Mouse (Mus musculus) ovary, postnatal 14 days (tissue): ENCODE results near the gene Gm36864.
"Not testable (repeated sequence)": the region's sequence is repeated elsewhere in the genome, so short reads cannot be mapped to it uniquely, and the experiment has no call there.

ENCODE experiments used
- DNase-seq: peaks from one replicate; pipeline ENCODE4 v3.0.0; 2022; ENCODE audit warnings: low spot score

Gene Gm36864

DNA sequence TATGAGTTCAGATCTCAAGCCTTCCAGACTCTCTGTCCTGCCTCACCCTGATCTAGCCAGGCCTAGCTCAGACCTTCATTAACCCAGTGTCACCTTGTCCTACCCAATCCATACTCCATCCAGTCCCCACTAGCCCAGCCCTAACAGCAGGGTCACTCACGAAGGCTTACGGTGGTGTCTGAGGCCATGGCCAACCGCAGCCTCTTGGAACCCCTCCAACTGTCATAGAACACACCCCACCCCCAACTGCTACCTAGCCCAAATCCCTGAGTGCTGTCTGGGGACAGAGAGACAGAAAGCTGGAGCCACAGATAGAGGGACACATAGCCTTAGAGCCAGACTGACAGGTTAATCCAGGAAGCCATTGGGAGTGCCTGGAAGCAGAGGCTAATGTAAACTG lies at the start of gene Gm36864:
Gene Gm36864 (plus strand): TSS at position 269 of the 400 bp plus-strand sequence.
- DNase-seq: no peak

- DNase-seq: not testable (repeated sequence)
These were observed 49.5 kb upstream of the Gm36864 start for GRCm38 (mm10) chr7:44186516-44186915.

- not testable (repeated sequence) for DNase-seq
These were observed 48.0 kb upstream of the Gm36864 start, which contains the start of gene Klk1b24 for GRCm38 (mm10) chr7:44187936-44188335. TSS of gene Klk1b24 (plus strand) at chr7:44188236.

DNA sequence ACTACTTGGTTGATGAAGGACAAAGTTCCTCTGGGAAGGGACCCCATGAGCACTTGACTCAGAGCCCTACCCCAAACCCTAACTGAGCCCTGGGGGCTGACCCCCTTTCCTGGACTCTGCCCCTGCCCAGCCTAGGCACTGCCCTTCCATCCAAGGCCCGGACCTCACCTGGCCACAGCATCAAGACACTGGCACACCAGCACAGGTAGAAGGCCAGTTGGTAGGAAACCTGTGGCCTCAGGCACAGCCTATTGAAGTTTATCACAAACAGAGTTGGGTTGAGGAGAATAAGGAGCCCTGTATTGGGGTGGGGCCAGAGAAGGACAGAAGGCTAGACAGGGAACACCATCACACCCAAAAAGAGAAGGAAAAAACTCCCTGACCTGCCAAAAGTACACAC lies 42.5 kb upstream of the Gm36864 start:
- not testable (repeated sequence) for DNase-seq

DNA sequence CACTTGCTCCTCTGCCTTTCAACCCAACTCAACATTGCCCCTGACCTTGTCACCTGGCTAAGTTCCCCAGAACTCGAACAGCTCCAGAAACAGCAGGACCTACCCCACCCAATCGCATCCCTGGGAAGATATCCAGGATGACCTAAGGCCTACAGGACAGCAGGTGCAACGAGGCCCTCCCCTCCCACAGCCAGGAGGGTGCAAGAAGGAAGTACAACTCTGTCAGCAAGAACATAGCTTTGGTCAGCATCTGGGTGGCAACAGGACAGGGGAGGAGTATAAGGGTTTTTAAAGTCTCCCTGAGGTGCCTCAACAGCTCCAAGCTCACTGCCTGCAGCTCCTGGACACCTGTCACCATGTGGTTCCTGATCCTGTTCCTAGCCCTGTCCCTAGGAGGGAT lies 38.1 kb upstream of the Gm36864 start, which contains the start of gene Klk1b3:
Gene Klk1b3 (plus strand): TSS at position 301 of the 400 bp plus-strand sequence.
- no peak for DNase-seq

DNA sequence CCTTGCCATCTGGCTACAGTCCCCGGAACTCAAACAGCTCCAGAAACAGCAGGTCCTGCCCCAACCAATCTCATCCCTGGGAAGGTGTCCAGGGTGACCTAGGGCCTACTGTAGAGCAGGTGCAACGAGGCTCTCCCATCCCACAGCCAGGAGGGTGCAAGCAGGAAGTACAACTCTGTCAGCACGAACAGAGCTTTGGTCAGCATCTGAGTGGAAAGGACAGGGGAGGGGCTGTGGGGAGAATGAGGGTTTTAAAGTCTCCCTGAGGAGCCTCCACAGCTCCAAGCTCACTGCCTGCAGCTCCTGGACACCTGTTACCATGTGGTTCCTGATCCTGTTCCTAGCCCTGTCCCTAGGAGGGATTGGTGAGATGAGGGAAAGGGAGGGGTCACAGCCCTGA lies 28.8 kb upstream of the Gm36864 start, which contains the start of gene Klk1b4:
Gene Klk1b4 (plus strand): TSS at position 301 of the 400 bp plus-strand sequence.
- DNase-seq: not testable (repeated sequence)

DNA sequence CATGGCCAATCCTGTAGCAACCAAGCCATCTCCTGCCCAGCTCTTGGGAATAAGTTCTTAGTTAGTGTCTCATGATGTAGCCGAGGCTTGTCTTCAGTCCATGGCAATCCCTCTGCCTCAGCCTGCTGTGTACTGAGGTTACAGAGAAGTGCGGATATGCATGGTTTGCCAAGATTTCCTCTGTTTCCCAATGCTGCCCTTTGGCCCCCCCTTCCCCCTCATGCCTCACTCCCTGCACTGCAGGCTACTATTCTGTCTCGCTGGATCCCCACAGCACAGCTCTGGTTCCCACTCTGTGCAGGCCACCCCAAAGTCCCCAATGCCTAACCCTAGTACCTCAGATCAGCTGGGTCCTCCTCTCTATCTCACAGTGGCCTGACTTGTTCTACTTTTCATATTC lies 27.7 kb upstream of the Gm36864 start:
- DNase-seq: no peak

GRCm38 (mm10) chr7:44215645-44216044 lies 20.3 kb upstream of the Gm36864 start, which contains the start of gene Klk1b5:
TSS of gene Klk1b5 (plus strand) at chr7:44215945.
- no peak for DNase-seq

DNA sequence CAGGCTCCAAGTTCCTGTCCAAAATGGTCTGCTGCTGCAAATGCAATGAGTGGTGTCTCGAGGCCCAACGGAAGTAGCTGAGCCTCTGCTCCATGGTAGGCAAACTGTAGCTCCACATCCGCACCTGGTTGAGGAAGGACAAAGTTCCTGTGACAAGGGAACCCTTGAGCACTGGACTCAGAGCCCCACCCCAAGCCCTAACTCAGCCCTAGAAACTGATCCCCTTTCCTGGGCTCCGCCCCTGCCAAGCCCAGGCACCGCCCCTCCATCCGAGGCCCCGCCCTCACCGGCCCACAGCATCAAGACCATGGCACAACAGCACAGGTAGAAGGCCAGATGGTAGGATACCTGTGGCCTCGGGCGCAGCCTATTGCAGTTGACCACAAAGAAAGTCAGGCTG lies 14.4 kb upstream of the Gm36864 start:
- DNase-seq: not testable (repeated sequence)

GRCm38 (mm10) chr7:44222335-44222734 lies 13.6 kb upstream of the Gm36864 start:
- DNase-seq: not testable (repeated sequence)

- DNase-seq: no peak
These were observed 10.9 kb upstream of the Gm36864 start, which contains the start of gene Klk1 for GRCm38 (mm10) chr7:44225076-44225475. TSS of gene Klk1 (plus strand) at chr7:44225360.

DNA sequence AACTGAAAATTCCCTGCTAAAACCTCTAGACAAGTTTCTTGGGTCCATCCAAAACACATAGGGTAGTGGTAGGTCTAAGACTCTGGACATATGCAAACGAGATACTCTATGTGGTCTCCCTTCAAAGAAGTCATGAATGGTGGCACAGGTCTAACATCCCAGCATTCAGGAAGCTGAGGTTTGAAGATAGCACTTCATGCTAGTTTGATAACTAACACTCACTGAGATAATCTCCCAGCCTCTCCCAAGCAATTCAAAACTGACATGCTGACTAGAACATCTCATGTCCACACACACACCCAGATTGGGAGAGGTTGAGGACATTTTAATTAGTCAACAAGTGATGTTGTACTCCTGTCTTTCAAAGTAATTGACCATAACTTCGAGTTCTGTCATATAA lies 3.9 kb downstream of the Gm36864 start:
- no peak for DNase-seq

GRCm38 (mm10) chr7:44240712-44241111 lies 4.7 kb downstream of the Gm36864 start:
- no peak for DNase-seq

- DNase-seq: no peak
These were observed 5.2 kb downstream of the Gm36864 start for GRCm38 (mm10) chr7:44241163-44241562.

GRCm38 (mm10) chr7:44244080-44244479 lies 8.1 kb downstream of the Gm36864 start:
- no peak for DNase-seq

GRCm38 (mm10) chr7:44246055-44246983 lies 10.3 kb downstream of the Gm36864 start, which contains the start of the genes 1700028J19Rik and 2410002F23Rik:
TSS of gene 1700028J19Rik (minus strand) at chr7:44246695.
TSS of gene 2410002F23Rik (plus strand) at chr7:44246722.
- DNase-seq: peak; percentile 91

- no peak for DNase-seq
These were observed 11.1 kb downstream of the Gm36864 start for GRCm38 (mm10) chr7:44246984-44247470.

- DNase-seq: no peak
These were observed 12.0 kb downstream of the Gm36864 start for GRCm38 (mm10) chr7:44247971-44248370.

- no peak for DNase-seq
These were observed 13.3 kb downstream of the Gm36864 start for GRCm38 (mm10) chr7:44249248-44249647.

DNA sequence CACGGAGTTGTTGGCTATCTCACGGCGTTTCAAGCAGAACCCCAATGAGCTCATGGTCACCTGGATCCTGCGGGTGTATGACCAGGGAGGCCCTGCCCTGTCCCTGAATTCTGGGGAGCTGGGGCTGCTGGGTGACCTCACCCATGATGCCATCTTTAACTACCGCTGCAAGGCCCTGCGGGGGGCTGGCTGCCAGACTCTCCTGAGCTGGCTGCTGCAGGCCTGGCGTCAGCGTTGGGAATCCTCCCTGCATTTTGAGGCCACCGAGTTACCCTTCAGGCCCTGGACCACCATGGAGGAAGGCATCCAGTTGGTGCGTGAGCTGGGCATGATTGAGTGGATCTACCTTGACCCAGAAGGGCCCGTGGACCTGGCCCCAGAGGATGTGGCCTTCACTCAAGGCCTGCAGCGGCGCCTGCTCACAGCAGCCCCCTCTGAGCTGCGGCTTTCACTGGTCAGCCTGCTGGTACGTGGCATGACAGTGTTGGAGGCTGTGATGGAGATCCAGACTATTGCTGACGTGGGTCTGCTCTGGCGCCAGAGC lies 14.8 kb downstream of the Gm36864 start:
- not testable (repeated sequence) for DNase-seq

- DNase-seq: no peak
These were observed 17.1 kb downstream of the Gm36864 start for GRCm38 (mm10) chr7:44253023-44253616.

DNA sequence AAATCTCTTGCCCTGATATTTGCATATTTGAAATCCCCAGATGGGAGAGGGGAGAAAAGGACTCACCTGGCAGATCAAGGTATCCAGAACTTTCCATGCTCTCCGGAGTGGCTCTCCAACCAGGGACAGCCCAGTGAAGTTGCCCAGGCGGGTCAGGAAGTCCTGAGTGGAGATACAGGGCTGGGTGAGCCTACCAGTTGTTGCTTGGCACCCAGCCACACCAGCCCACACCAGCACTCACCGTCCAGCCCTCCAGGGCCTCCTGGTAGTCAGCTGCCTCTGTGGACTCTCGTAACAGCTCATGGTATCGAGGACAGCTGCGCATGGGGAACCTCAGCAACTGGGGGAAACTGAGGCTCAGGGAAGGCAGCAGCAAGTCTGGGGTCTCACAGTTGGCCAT lies 19.0 kb downstream of the Gm36864 start:
- DNase-seq: no peak
